Mouse (Mus musculus) liver, embryonic 14.5 days (tissue): Measurements from ENCODE around the gene Rab26. TPM values are rescaled to one million over a fixed set of nuclear protein-coding genes. Genes with fewer than 3 reads are reported as not detected.

Experiments
- ATAC-seq: fragments of 200-750 bp; cut with Nextera tagmentation; 2 replicates; pipeline ENCODE4 v1.8.0; 2017; ENCODE audit warnings: moderate number of reproducible peaks, mild to moderate bottlenecking, moderate library complexity; ENCODE audit not compliant: insufficient read depth
- DNase-seq, 3 experiments: peaks; one replicate each; pipeline ENCODE4 v3.0.0-alpha.2; 2012 to 2013; ENCODE audit warnings: low read depth in 3 of 3, low spot score in 3 of 3
- H3K27ac ChIP-seq: fragments of 300-500 bp; sonication (generic); 2 replicates; pipeline ENCODE4 v1.5.1; 2014; ENCODE audit warnings: moderate library complexity, mild to moderate bottlenecking, control low read depth, inconsistent platforms
- H3K27me3 ChIP-seq: fragments of 300-500 bp; sonication (generic); 2 replicates; pipeline ENCODE4 v1.6.1; 2014; ENCODE audit warnings: mild to moderate bottlenecking, low read length, moderate library complexity; ENCODE audit not compliant: control insufficient read depth, insufficient read depth
- H3K36me3 ChIP-seq: fragments of 300-500 bp; sonication (generic); replicated peaks from 2 replicates; pipeline ENCODE4 v1.6.1; 2014; ENCODE audit warnings: low read depth; ENCODE audit not compliant: control insufficient read depth, insufficient read depth
- H3K4me1 ChIP-seq, 2 experiments: fragments of 200-500 bp in 1 of 2; fragments of 300-500 bp in 1 of 2; sonication (generic) in 1 of 2; replicated peaks; 2 replicates each; pipeline ENCODE4 v1.6.1; 2012 to 2014; ENCODE audit warnings: antibody characterized with exemption in 1 of 2, inconsistent platforms in 1 of 2, low read length in 1 of 2; ENCODE audit not compliant: control insufficient read depth in 2 of 2, insufficient read depth in 2 of 2
- H3K4me2 ChIP-seq: fragments of 300-500 bp; sonication (generic); 2 replicates; pipeline ENCODE4 v1.6.1; 2014; ENCODE audit warnings: low read depth, mild to moderate bottlenecking, control low read depth, moderate library complexity
- H3K4me3 ChIP-seq, 2 experiments: fragments of 200-500 bp in 1 of 2; fragments of 300-500 bp in 1 of 2; sonication (generic) in 1 of 2; 2 replicates each; pipeline ENCODE4 v1.5.1; 2012 to 2014; ENCODE audit warnings: low read depth in 2 of 2, low read length in 2 of 2, mild to moderate bottlenecking in 2 of 2, control low read depth in 1 of 2, inconsistent platforms in 1 of 2, moderate library complexity in 1 of 2; ENCODE audit not compliant: insufficient read depth in 1 of 2
- H3K9ac ChIP-seq: fragments of 300-500 bp; sonication (generic); replicated peaks from 2 replicates; pipeline ENCODE4 v1.6.1; 2014; ENCODE audit warnings: mild to moderate bottlenecking, control low read depth, moderate library complexity
- H3K9me3 ChIP-seq: fragments of 300-500 bp; sonication (generic); 2 replicates; pipeline ENCODE4 v1.6.1; 2016; ENCODE audit warnings: low read length, mixed read lengths; ENCODE audit not compliant: control insufficient read depth
- CTCF ChIP-seq: IDR thresholded peaks from 2 replicates; pipeline ENCODE4 v1.5.1; 2016; ENCODE audit warnings: antibody characterized with exemption, low read depth, control low read depth
- EP300 ChIP-seq: IDR thresholded peaks from 2 replicates; pipeline ENCODE4 v1.6.1; 2016; ENCODE audit warnings: antibody characterized with exemption, low read depth
- WGBS: fragments of 180-500 bp; shearing (Covaris S2); extraction: QIAGEN DNeasy Blood & Tissue Kit; methylation state at CpG from one replicate; pipeline ENCODE4 v1.1.7; 2014; ENCODE audit not compliant: insufficient replicate concordance; 5-methylcytosine and 5-hydroxymethylcytosine counted together
- polyA plus RNA-seq, 2 experiments: library from polyadenylated mRNA; depleted of rRNA in 1 of 2; stranded (reverse) in 1 of 2; unstranded in 1 of 2; fragments of >200 nt; fragmentation: Nextera tagmentation in 1 of 2; extraction: Ambion mirVana in 1 of 2; gene quantifications; 2 replicates each; pipeline versions ENCODE4 v1.2.1 to v1.2.3; 2012 to 2014

Rab26 gene
- polyA plus RNA-seq, 2 experiments = 0.21 to 0.95 TPM

DNA sequence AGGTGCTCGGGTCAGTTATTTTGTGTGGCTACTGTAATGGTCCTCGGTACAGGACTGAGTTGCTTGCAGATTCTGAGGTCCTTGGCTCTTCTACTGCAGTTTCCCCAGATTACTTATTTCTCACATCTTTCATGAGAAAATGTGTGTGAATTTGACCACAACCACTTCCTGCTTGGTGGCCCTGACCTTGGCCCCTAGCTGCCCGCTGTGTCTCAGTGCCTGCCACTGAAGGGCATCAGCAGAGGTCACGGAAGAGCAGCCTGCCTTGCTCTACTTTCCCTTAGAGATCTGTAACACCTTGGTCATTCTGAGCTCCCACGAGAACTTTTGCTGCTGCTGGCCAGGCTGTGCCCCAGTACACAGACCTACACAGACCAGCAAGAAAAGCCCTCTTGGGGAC is 29.6 kb upstream of the Rab26 start:
- no peak for ATAC-seq
- WGBS = 44% methylated on average over 5 of the region's 5 CpGs

GRCm38 (mm10) chr17:24561592-24561991 is 27.6 kb upstream of the Rab26 start:
- H3K4me3 ChIP-seq = no peak overlapping the region
- no peaks in the 10 kb centered on the region for H3K27me3 ChIP-seq
- H3K4me2 ChIP-seq = no peak overlapping the region
- 78% methylated on average over 2 of the region's 2 CpGs for WGBS
- H3K27ac ChIP-seq = no peak overlapping the region
- no peak overlapping the region for H3K9ac ChIP-seq
- DNase-seq (no peak), ATAC-seq (no peak)
- H3K9me3 ChIP-seq = no peaks in the 10 kb centered on the region
- TF ChIP-seq EP300 (no peak), CTCF (no peak)
- peaks cover 0 to 9% of the 10 kb centered on the region in 2 experiments; a peak in 3 of 4 replicates for H3K4me1 ChIP-seq
- H3K36me3 ChIP-seq = no peaks in the 10 kb centered on the region

More for the DNA sequence above, 29.6 kb upstream of the Rab26 start:
- no peak overlapping the region for H3K27ac ChIP-seq
- peaks cover 6 to 7% of the 10 kb centered on the region in 2 experiments; a peak in 2 of 4 replicates for H3K4me1 ChIP-seq
- no peaks in the 10 kb centered on the region for H3K9me3 ChIP-seq
- no peak overlapping the region for H3K4me2 ChIP-seq
- H3K36me3 ChIP-seq = no peaks in the 10 kb centered on the region
- H3K9ac ChIP-seq = no peak overlapping the region
- H3K4me3 ChIP-seq = no peak overlapping the region
- no peak for DNase-seq
- H3K27me3 ChIP-seq = no peaks in the 10 kb centered on the region
- TF ChIP-seq EP300 (no peak), CTCF (no peak)

DNA sequence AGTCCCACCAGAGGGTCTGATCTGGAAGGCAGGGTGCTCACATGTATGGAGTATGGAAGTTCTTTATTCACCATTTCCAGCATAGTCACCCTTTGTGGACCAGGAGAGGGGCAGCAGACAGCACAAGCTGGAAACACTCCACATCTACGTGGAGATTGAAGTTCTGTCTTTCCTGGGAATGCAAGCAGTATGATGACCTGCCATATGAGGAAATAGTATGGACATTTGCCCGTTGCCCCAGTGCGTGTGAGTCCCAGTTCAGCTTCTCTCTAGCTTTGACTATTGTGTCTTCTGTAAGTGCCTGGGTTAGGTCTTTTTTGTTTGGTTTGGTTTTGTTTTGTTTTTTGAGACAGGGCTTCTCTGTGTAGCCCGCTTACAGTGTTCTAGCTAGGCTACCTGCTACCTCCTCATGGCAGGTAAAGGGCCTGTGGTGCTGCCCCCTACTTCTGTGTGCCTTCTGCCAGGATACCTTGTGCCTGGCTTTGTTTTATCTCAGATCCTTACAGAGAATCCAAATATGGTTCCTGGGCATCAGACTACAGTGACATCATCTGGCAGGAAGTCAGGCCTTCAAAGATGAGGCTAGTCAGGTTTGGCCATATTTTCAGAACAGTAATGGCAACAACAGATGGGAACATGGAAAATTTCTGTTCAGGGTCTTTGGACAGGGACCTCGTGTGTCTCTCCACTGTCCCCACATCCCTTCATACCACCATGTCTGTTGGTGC is 26.5 kb upstream of the Rab26 start:
- Histone ChIP-seq H3K4me1 (peaks cover 0 to 10% of the 10 kb centered on the region in 2 experiments; a peak in 2 of 4 replicates), H3K9me3 (no peaks in the 10 kb centered on the region), H3K4me2 (no peak overlapping the region), H3K36me3 (no peaks in the 10 kb centered on the region), H3K27ac (no peak overlapping the region), H3K27me3 (no peaks in the 10 kb centered on the region), H3K9ac (no peak overlapping the region), H3K4me3 (no peak overlapping the region)
- no peak for DNase-seq
- no peak for ATAC-seq
- 66% methylated on average over 5 of the region's 5 CpGs for WGBS
- TF ChIP-seq EP300 (no peak), CTCF (no peak)

GRCm38 (mm10) chr17:24559146-24559545 is 25.1 kb upstream of the Rab26 start:
- H3K4me2 ChIP-seq = no peak overlapping the region
- no peak overlapping the region for H3K27ac ChIP-seq
- DNase-seq = no peak
- 63% methylated on average over 3 of the region's 3 CpGs for WGBS
- H3K4me3 ChIP-seq = no peak overlapping the region
- TF ChIP-seq CTCF (no peak), EP300 (no peak)
- peaks cover 0 to 10% of the 10 kb centered on the region in 2 experiments; a peak in 2 of 4 replicates for H3K4me1 ChIP-seq
- H3K9ac ChIP-seq = no peak overlapping the region
- H3K9me3 ChIP-seq = no peaks in the 10 kb centered on the region
- no peaks in the 10 kb centered on the region for H3K27me3 ChIP-seq
- no peaks in the 10 kb centered on the region for H3K36me3 ChIP-seq
- ATAC-seq = no peak

- no peak overlapping the region for H3K4me2 ChIP-seq
Observed at GRCm38 (mm10) chr17:24558600-24559099, 24.6 kb upstream of the Rab26 start.

More at GRCm38 (mm10) chr17:24558600-24559099, 24.6 kb upstream of the Rab26 start:
- DNase-seq = no peak
- no peak for ATAC-seq
- H3K4me1 ChIP-seq = peaks cover 0 to 10% of the 10 kb centered on the region in 2 experiments; a peak in 2 of 4 replicates
- no peaks in the 10 kb centered on the region for H3K9me3 ChIP-seq
- H3K36me3 ChIP-seq = no peaks in the 10 kb centered on the region
- TF ChIP-seq CTCF = no peak
- TF ChIP-seq EP300 = no peak
- H3K4me3 ChIP-seq = no peak overlapping the region
- H3K9ac ChIP-seq = no peak overlapping the region
- 48% methylated on average over 4 of the region's 4 CpGs for WGBS
- H3K27me3 ChIP-seq = no peaks in the 10 kb centered on the region
- no peak overlapping the region for H3K27ac ChIP-seq
